Mouse (Mus musculus) limb, embryonic 13.5 days (tissue): ENCODE measurements around the gene U2surp. TPM values are rescaled to one million over a fixed set of nuclear protein-coding genes. Genes with fewer than 3 reads are reported as not detected.
A peak's percentile ranks its signal among the peaks of the same experiment; 100 is the strongest.

ENCODE experiments used
- ATAC-seq: fragments of 200-750 bp; cut with Nextera tagmentation; 2 replicates; pipeline ENCODE4 v1.8.0; 2017; ENCODE audit warnings: low read depth, moderate number of reproducible peaks, moderate TSS enrichment; ENCODE audit not compliant: low FRiP score
- H3K27ac ChIP-seq: fragments of 300-500 bp; sonication (generic); 2 replicates; pipeline ENCODE4 v1.5.1; 2015; ENCODE audit warnings: inconsistent platforms, mild to moderate bottlenecking, moderate library complexity
- H3K27me3 ChIP-seq: fragments of 300-500 bp; sonication (generic); 2 replicates; pipeline ENCODE4 v1.6.1; 2015; ENCODE audit warnings: mild to moderate bottlenecking, inconsistent platforms
- H3K36me3 ChIP-seq: fragments of 300-500 bp; sonication (generic); 2 replicates; pipeline ENCODE4 v1.6.1; 2015; ENCODE audit warnings: inconsistent platforms, mild to moderate bottlenecking, moderate library complexity
- H3K4me1 ChIP-seq: fragments of 300-500 bp; sonication (generic); 2 replicates; pipeline ENCODE4 v1.6.1; 2015; ENCODE audit warnings: inconsistent platforms
- H3K4me2 ChIP-seq: fragments of 300-500 bp; sonication (generic); replicated peaks from 2 replicates; pipeline ENCODE4 v1.6.1; 2015; ENCODE audit warnings: inconsistent platforms, mild to moderate bottlenecking, moderate library complexity
- H3K4me3 ChIP-seq: fragments of 300-500 bp; sonication (generic); 2 replicates; pipeline ENCODE4 v1.5.1; 2015; ENCODE audit warnings: moderate library complexity, mild to moderate bottlenecking, inconsistent platforms
- H3K9ac ChIP-seq: fragments of 300-500 bp; sonication (generic); 2 replicates; pipeline ENCODE4 v1.6.1; 2015; ENCODE audit warnings: mild to moderate bottlenecking, inconsistent platforms
- H3K9me3 ChIP-seq: fragments of 300-500 bp; sonication (generic); 2 replicates; pipeline ENCODE4 v1.6.1; 2016; ENCODE audit warnings: inconsistent platforms
- WGBS: fragments of 180-500 bp; shearing (Covaris S2); methylation state at CpG from one replicate; pipeline ENCODE4 v1.1.7; 2015; 5-methylcytosine and 5-hydroxymethylcytosine counted together
- polyA plus RNA-seq: library from polyadenylated mRNA; unstranded; fragments of >200 nt; fragmentation: Nextera tagmentation; extraction: Ambion mirVana; gene quantifications from 2 replicates; pipeline ENCODE4 v1.2.1, GENCODE M21; 2015

U2surp gene
- polyA plus RNA-seq, 1 experiment from 2014 or later: 161 TPM

DNA sequence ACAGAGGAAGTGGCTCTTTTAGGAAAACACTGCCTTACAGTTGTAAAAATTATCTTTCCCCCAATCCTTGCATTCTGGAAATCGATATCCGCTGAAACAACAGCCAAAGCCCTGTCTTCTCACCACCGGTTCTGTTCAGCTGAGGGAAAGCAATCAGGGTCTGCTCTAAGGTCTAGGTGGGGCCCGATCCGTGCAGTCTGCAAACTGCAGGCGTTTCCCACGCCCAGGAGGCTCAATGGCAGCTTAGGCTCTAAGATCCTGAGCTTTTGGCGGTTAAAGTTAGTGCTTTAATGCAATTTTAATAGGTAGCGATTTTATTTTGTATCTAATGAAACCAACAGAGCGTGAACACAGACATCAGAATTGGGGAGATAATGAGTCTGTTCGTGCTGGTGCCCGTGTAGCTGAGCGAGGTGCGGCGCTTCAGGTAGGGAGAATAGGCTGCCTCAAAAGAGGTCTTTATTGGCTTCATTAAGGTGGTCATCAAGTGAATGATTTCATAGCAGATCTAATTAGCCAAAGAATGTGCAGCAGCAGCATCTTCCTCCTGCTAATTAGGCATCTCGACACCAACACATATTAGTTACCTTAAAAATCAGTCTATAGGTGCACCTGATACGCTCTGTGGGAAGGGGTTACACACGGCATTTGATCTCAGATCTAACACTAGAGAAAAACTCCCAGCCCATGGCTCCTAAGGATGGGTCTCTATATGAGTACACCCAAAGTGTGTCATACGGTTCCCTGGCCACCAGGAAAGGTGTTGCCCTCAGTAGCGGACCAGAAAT lies 76.1 kb downstream of the U2surp start:
- WGBS: 68% methylated on average over 20 of the region's 20 CpGs
- no peak overlapping the region for H3K9ac ChIP-seq

DNA sequence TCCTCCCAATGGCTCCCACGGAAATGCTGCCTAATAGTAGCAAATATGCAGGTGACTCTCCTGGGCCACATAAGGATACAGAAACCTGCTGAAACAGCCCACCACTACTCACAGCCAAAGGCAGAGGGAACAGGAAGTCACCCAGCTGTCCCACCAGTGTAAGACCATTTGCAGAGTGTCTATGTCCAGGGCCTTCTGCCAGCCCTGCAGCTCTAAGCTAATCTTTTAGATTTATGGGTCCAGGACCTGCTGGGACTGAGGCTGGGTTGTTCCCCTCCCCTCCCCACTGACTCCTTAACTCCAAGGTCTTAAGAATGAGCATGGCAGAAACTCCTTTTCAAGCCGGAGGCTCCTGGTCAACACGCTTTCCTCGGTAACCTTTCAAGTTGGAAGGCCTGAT lies 83.5 kb downstream of the U2surp start:
- 63% methylated on average over 4 of the region's 4 CpGs for WGBS
- Histone ChIP-seq H3K4me1 (peaks cover 11% of the 10 kb centered on the region; the same call in 1 of the 2 replicates), H3K4me2 (no peak overlapping the region), H3K27ac (no peak overlapping the region), H3K4me3 (no peak overlapping the region), H3K36me3 (no peaks in the 10 kb centered on the region), H3K9me3 (no peaks in the 10 kb centered on the region), H3K9ac (no peak overlapping the region), H3K27me3 (no peaks in the 10 kb centered on the region)
- ATAC-seq: no peak

More for the DNA sequence above, 76.1 kb downstream of the U2surp start:
- no peaks in the 10 kb centered on the region for H3K9me3 ChIP-seq
- H3K4me1 ChIP-seq: 0 out of 2 replicates have a peak, but pooled peaks cover 2% of the 10 kb centered on the region
- H3K4me3 ChIP-seq: no peak overlapping the region
- no peaks in the 10 kb centered on the region for H3K27me3 ChIP-seq
- ATAC-seq: no peak
- H3K36me3 ChIP-seq: no peaks in the 10 kb centered on the region
- no peak overlapping the region for H3K27ac ChIP-seq
- H3K4me2 ChIP-seq: no peak overlapping the region

GRCm38 (mm10) chr9:95413911-95414310 lies 97.9 kb downstream of the U2surp start:
- ATAC-seq: no peak
- Histone ChIP-seq H3K9ac (no peak overlapping the region), H3K4me2 (no peak overlapping the region), H3K27me3 (no peaks in the 10 kb centered on the region), H3K27ac (no peak overlapping the region), H3K4me3 (no peak overlapping the region), H3K4me1 (0 out of 2 replicates have a peak, but pooled peaks cover 2% of the 10 kb centered on the region), H3K36me3 (no peaks in the 10 kb centered on the region), H3K9me3 (no peaks in the 10 kb centered on the region)

DNA sequence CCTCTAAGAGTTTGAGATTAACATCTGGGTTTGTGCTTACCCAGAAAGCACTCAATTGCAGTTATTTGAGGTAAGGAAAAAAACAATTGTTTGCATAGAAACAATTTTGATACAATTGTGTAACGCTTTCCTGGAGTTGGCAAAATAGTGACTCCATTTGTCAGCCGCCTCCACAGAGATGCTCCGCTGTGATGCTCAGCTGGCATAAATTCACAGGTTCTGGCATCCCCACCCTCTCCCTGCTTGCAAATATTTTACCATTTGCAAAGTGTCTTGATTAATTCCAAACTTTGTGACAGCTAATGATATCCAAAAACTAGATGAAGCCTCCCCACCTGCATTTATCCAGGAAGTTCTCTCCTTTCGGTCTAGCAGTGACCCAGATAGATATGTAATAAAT lies 99.7 kb downstream of the U2surp start:
- no peak overlapping the region for H3K4me3 ChIP-seq
- H3K4me2 ChIP-seq: no peak overlapping the region
- no peaks in the 10 kb centered on the region for H3K9me3 ChIP-seq
- WGBS: 71% methylated on average over 4 of the region's 4 CpGs
- H3K27ac ChIP-seq: no peak overlapping the region
- no peaks in the 10 kb centered on the region for H3K36me3 ChIP-seq
- peaks cover 9% of the 10 kb centered on the region for H3K4me1 ChIP-seq
- no peak for ATAC-seq
- H3K27me3 ChIP-seq: peaks cover 7% of the 10 kb centered on the region
- no peak overlapping the region for H3K9ac ChIP-seq

DNA sequence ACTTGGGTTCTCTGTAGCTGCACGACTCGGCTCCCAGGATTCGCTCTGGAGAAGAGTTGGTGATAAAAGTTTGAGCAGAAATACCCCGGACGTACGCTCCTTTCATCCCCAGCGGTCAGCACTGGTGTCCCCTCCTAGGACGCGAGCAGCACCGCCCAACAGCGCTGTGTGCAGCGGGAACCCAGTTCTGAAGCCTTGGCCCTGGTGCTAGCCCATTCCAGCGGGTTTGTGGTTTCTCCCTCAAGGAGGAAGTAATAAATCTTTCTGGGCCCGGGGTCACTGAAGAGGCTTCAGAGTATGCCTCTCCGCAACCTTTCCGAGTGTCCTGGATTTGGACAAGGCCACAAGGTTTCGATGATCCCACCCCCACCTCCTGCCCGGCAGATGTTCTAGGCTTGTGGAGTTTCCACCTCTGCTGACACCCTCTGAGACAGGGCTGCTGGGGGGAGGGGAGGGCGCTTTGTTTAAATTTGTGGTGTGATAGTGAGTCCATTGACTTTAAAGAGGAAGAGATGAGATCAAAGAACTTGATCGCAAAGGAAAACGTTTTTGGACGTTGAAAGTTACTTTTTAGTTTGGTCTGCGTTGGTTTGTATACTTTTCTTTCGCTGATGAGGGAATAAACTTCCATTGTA lies 104.1 kb downstream of the U2surp start:
- peak overlapping the region; percentile 92 for H3K9ac ChIP-seq
- WGBS: under 1% methylated on average over 24 of the region's 24 CpGs
- ATAC-seq: peak; percentile 43

More for the DNA sequence above, 104.1 kb downstream of the U2surp start:
- Histone ChIP-seq H3K36me3 (peaks cover 7% of the 10 kb centered on the region), H3K9me3 (no peaks in the 10 kb centered on the region), H3K27ac (peak overlapping the region; percentile 85; the same call in 1 of the 2 replicates), H3K4me2 (peak overlapping the region; percentile 98), H3K27me3 (peaks cover 15% of the 10 kb centered on the region), H3K4me3 (peak overlapping the region; percentile 85), H3K4me1 (peaks cover 27% of the 10 kb centered on the region)

Other genes starting within 250 kb of the U2surp start
- 9.7 and 11.5 TPM in 2 replicates for gene Chst2, start 105.3 kb downstream of the U2surp start, polyA plus RNA-seq
- 0.10 and 0.24 TPM in 2 replicates for gene Paqr9, start 47.7 kb upstream of the U2surp start, polyA plus RNA-seq
- gene Pcolce2, start 125.6 kb upstream of the U2surp start, polyA plus RNA-seq: 17.0 and 20.3 TPM in 2 replicates
- 2.0 and 3.2 TPM in 2 replicates for gene Trpc1, start 238.4 kb upstream of the U2surp start, polyA plus RNA-seq